Mouse (Mus musculus) hindbrain, embryonic 14.5 days (tissue): ENCODE measurements at regions not wholly inside any gene's neighbourhood (a gene's known extent, or its start where the extent isn't known, plus 50 kb on each side); places are given as distances from the start of the nearest gene placed in this dataset.

Experiments used
- ATAC-seq: fragments of 200-750 bp; cut with Nextera tagmentation; 2 replicates; pipeline ENCODE4 v1.8.0; 2017; ENCODE audit warnings: moderate number of reproducible peaks, mild to moderate bottlenecking, moderate TSS enrichment, moderate library complexity; ENCODE audit not compliant: low FRiP score
- DNase-seq: peaks from one replicate; pipeline ENCODE4 v3.0.0-alpha.2; 2015; ENCODE audit warnings: low spot score
- H3K27ac ChIP-seq: fragments of 300-500 bp; sonication (generic); 2 replicates; pipeline ENCODE4 v1.5.1; 2014; ENCODE audit warnings: mild to moderate bottlenecking, moderate library complexity
- H3K27me3 ChIP-seq: fragments of 300-500 bp; sonication (generic); 2 replicates; pipeline ENCODE4 v1.6.1; 2014; ENCODE audit warnings: mild to moderate bottlenecking, low read length, mixed read lengths; ENCODE audit not compliant: control insufficient read depth, insufficient read depth
- H3K36me3 ChIP-seq: fragments of 300-500 bp; sonication (generic); replicated peaks from 2 replicates; pipeline ENCODE4 v1.6.1; 2014; ENCODE audit not compliant: control insufficient read depth, insufficient read depth
- H3K4me1 ChIP-seq: fragments of 300-500 bp; sonication (generic); replicated peaks from 2 replicates; pipeline ENCODE4 v1.6.1; 2014; ENCODE audit warnings: antibody characterized with exemption, low read length, mixed read lengths; ENCODE audit not compliant: control insufficient read depth, insufficient read depth
- H3K4me2 ChIP-seq: fragments of 300-500 bp; sonication (generic); replicated peaks from 2 replicates; pipeline ENCODE4 v1.6.1; 2014; ENCODE audit warnings: mild to moderate bottlenecking, moderate library complexity
- H3K4me3 ChIP-seq: fragments of 300-500 bp; sonication (generic); replicated peaks from 2 replicates; pipeline ENCODE4 v1.5.1; 2014; ENCODE audit warnings: mild to moderate bottlenecking, low read length
- H3K9ac ChIP-seq: fragments of 300-500 bp; sonication (generic); 2 replicates; pipeline ENCODE4 v1.6.1; 2014
- H3K9me3 ChIP-seq: fragments of 300-500 bp; sonication (generic); 2 replicates; pipeline ENCODE4 v1.6.1; 2016; ENCODE audit warnings: low read length; ENCODE audit not compliant: control insufficient read depth
- WGBS: fragments of 180-500 bp; shearing (Covaris S2); extraction: QIAGEN DNeasy Blood & Tissue Kit; methylation state at CpG from one replicate; pipeline ENCODE4 v1.1.7; 2014; 5-methylcytosine and 5-hydroxymethylcytosine counted together

- Histone ChIP-seq H3K9me3 (no peaks in the 10 kb centered on the region), H3K4me1 (no peaks in the 10 kb centered on the region), H3K9ac (no peak overlapping the region), H3K27me3 (no peaks in the 10 kb centered on the region), H3K36me3 (no peaks in the 10 kb centered on the region), H3K4me2 (no peak overlapping the region), H3K27ac (no peak overlapping the region), H3K4me3 (no peak overlapping the region)
- 89% methylated on average over 8 of the region's 8 CpGs for WGBS
- DNase-seq (no peak), ATAC-seq (no peak)
Observed at GRCm38 (mm10) chr16:24318723-24319437, 74.4 kb upstream of the Lpp start.

- no peak for DNase-seq
- ATAC-seq = no peak
- 76% methylated on average over 7 of the region's 7 CpGs for WGBS
- no peak overlapping the region for H3K4me3 ChIP-seq
- no peaks in the 10 kb centered on the region for H3K36me3 ChIP-seq
- no peak overlapping the region for H3K27ac ChIP-seq
- no peaks in the 10 kb centered on the region for H3K4me1 ChIP-seq
- no peaks in the 10 kb centered on the region for H3K9me3 ChIP-seq
- H3K9ac ChIP-seq = no peak overlapping the region
- H3K27me3 ChIP-seq = no peaks in the 10 kb centered on the region
- no peak overlapping the region for H3K4me2 ChIP-seq
Observed at GRCm38 (mm10) chr16:24313544-24314326, 79.6 kb upstream of the Lpp start.

GRCm38 (mm10) chr16:24305391-24305790, 87.9 kb upstream of the Lpp start:
- no peaks in the 10 kb centered on the region for H3K9me3 ChIP-seq
- WGBS = 100% methylated on average over 1 of the region's 1 CpGs
- H3K4me2 ChIP-seq = no peak overlapping the region
- no peaks in the 10 kb centered on the region for H3K36me3 ChIP-seq
- H3K4me3 ChIP-seq = no peak overlapping the region
- no peak overlapping the region for H3K27ac ChIP-seq
- no peaks in the 10 kb centered on the region for H3K27me3 ChIP-seq
- H3K9ac ChIP-seq = no peak overlapping the region
- no peak for DNase-seq
- ATAC-seq = no peak
- H3K4me1 ChIP-seq = no peaks in the 10 kb centered on the region

- 79% methylated on average over 3 of the region's 3 CpGs for WGBS
- Histone ChIP-seq H3K27me3 (no peaks in the 10 kb centered on the region), H3K4me2 (no peak overlapping the region), H3K4me1 (no peaks in the 10 kb centered on the region), H3K4me3 (no peak overlapping the region), H3K36me3 (no peaks in the 10 kb centered on the region), H3K27ac (no peak overlapping the region), H3K9ac (no peak overlapping the region), H3K9me3 (no peaks in the 10 kb centered on the region)
- no peak for DNase-seq
- ATAC-seq = no peak
Observed at GRCm38 (mm10) chr16:24296790-24297189, 96.5 kb upstream of the Lpp start.

- DNase-seq = no peak
- Histone ChIP-seq H3K9me3 (no peaks in the 10 kb centered on the region), H3K4me3 (no peak overlapping the region), H3K9ac (no peak overlapping the region), H3K36me3 (no peaks in the 10 kb centered on the region), H3K4me2 (no peak overlapping the region), H3K27me3 (no peaks in the 10 kb centered on the region), H3K27ac (no peak overlapping the region), H3K4me1 (no peaks in the 10 kb centered on the region)
- 81% methylated on average over 7 of the region's 7 CpGs for WGBS
- ATAC-seq = no peak
Observed at GRCm38 (mm10) chr16:24295626-24296440, 97.5 kb upstream of the Lpp start.

- Histone ChIP-seq H3K4me3 (no peak overlapping the region), H3K9me3 (no peaks in the 10 kb centered on the region), H3K9ac (no peak overlapping the region), H3K27me3 (no peaks in the 10 kb centered on the region), H3K36me3 (no peaks in the 10 kb centered on the region), H3K27ac (no peak overlapping the region), H3K4me2 (no peak overlapping the region), H3K4me1 (no peaks in the 10 kb centered on the region)
- ATAC-seq (no peak), DNase-seq (no peak)
- WGBS = 80% methylated on average over 3 of the region's 3 CpGs
Observed at GRCm38 (mm10) chr16:24284215-24284614, 109.1 kb upstream of the Lpp start.

- Histone ChIP-seq H3K4me2 (no peak overlapping the region), H3K4me1 (no peaks in the 10 kb centered on the region), H3K4me3 (no peak overlapping the region), H3K9me3 (no peaks in the 10 kb centered on the region), H3K27ac (no peak overlapping the region), H3K27me3 (no peaks in the 10 kb centered on the region), H3K36me3 (no peaks in the 10 kb centered on the region), H3K9ac (no peak overlapping the region)
- peak; percentile 45 for DNase-seq
- 27% methylated on average over 6 of the region's 6 CpGs for WGBS
- ATAC-seq = peak; percentile 95
Observed at GRCm38 (mm10) chr16:24282194-24282683, 111.1 kb upstream of the Lpp start.

- DNase-seq (no peak), ATAC-seq (no peak)
- Histone ChIP-seq H3K4me1 (no peaks in the 10 kb centered on the region), H3K9me3 (no peaks in the 10 kb centered on the region), H3K36me3 (no peaks in the 10 kb centered on the region), H3K9ac (no peak overlapping the region), H3K4me2 (no peak overlapping the region), H3K27me3 (no peaks in the 10 kb centered on the region), H3K27ac (no peak overlapping the region), H3K4me3 (no peak overlapping the region)
- 81% methylated on average over 5 of the region's 5 CpGs for WGBS
Observed at GRCm38 (mm10) chr16:24281561-24281960, 111.7 kb upstream of the Lpp start.

- Histone ChIP-seq H3K9ac (no peak overlapping the region), H3K27me3 (no peaks in the 10 kb centered on the region), H3K4me3 (no peak overlapping the region), H3K4me2 (no peak overlapping the region), H3K36me3 (no peaks in the 10 kb centered on the region), H3K4me1 (no peaks in the 10 kb centered on the region), H3K27ac (no peak overlapping the region), H3K9me3 (no peaks in the 10 kb centered on the region)
- WGBS = 90% methylated on average over 7 of the region's 7 CpGs
- ATAC-seq (no peak), DNase-seq (no peak)
Observed at GRCm38 (mm10) chr16:24277857-24278256, 115.5 kb upstream of the Lpp start.
